Mouse (Mus musculus) heart, postnatal 0 days (tissue): ENCODE data around the gene Ptprn2.

ENCODE experiments used
- CTCF ChIP-seq: IDR thresholded peaks from 2 replicates; pipeline ENCODE4 v1.5.1; 2016; ENCODE audit warnings: antibody characterized with exemption, control low read depth, low read depth
- EP300 ChIP-seq: IDR thresholded peaks from 2 replicates; pipeline ENCODE4 v1.6.1; 2016; ENCODE audit warnings: antibody characterized with exemption, low read depth

DNA sequence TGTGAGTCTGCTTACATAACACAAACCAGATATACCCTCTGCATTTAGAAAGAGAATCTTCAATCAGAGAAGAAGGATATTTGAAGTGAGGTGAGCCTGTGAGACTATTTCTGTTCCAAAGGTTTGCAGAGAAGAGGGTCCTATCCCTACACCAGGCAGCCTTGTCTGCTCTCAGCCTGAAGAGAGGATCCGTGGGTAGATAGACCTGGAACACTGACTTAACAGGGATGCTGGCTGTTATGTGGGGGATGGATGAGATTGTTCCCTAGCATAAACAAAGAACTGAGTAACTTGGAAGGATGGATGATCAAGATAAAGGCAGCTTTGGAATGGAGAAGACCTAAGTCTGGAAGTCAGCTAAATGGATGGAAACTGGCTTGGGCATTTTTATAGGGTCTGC is 294.9 kb downstream of the Ptprn2 start:
- no peak for TF ChIP-seq EP300
- TF ChIP-seq CTCF: no peak
